Mouse (Mus musculus): ENCODE results near the gene Gucy2d. TPM values are rescaled to one million over a fixed set of nuclear protein-coding genes. Genes with fewer than 3 reads are reported as not detected.

The Gucy2d gene
- polyA plus RNA-seq, 1 experiment from 2014 or later = not detected

GRCm38 (mm10) chr7:98490328-98490727, 50.1 kb downstream of the Gucy2d start:
- WGBS = 45% methylated on average over 4 of the region's 4 CpGs
- peak; percentile 17; the same call in 1 of the 2 replicates for TF ChIP-seq CTCF (IDR thresholded peaks at IDR 0.05)
- TF ChIP-seq EP300 (IDR thresholded peaks at IDR 0.05) = no peak
- Histone ChIP-seq H3K36me3 (ENCODE audit: insufficient read depth, low read length) (no peaks in the 10 kb centered on the region), H3K27me3 (replicated peaks; ENCODE audit: insufficient read depth, low read length) (no peaks in the 10 kb centered on the region), H3K9me3 (ENCODE audit: low read length) (no peaks in the 10 kb centered on the region), H3K4me1 (ENCODE audit: insufficient read depth, low read depth, low read length) (peaks cover 5% of the 10 kb centered on the region; the same call in 1 of the 2 replicates), H3K27ac (ENCODE audit: low read length) (0 out of 2 replicates have a peak overlapping the region, but pooled peaks have one; percentile 5), H3K4me2 (replicated peaks; ENCODE audit: low read depth, low read length) (peak overlapping the region; percentile 67), H3K4me3 (ENCODE audit: low read depth, low read length) (peak overlapping the region; percentile 57), H3K9ac (replicated peaks; ENCODE audit: low read depth) (peak overlapping the region; percentile 46; the same call in 1 of the 2 replicates)
- DNase-seq (ENCODE audit: low spot score) (no peak), ATAC-seq (0 out of 2 replicates have a peak, but pooled peaks have one; percentile 23)

GRCm38 (mm10) chr7:98490911-98491310, 50.7 kb downstream of the Gucy2d start:
- peaks cover 5% of the 10 kb centered on the region; the same call in 1 of the 2 replicates for H3K4me1 ChIP-seq (ENCODE audit: insufficient read depth, low read depth, low read length)
- ATAC-seq (no peak), DNase-seq (ENCODE audit: low spot score) (no peak)
- H3K27me3 ChIP-seq (replicated peaks; ENCODE audit: insufficient read depth, low read length) = no peaks in the 10 kb centered on the region
- peak overlapping the region; percentile 57; the same call in 1 of the 2 replicates for H3K4me3 ChIP-seq (ENCODE audit: low read depth, low read length)
- no peak overlapping the region for H3K27ac ChIP-seq (ENCODE audit: low read length)
- H3K4me2 ChIP-seq (replicated peaks; ENCODE audit: low read depth, low read length) = peak overlapping the region; percentile 67
- H3K9me3 ChIP-seq (ENCODE audit: low read length) = no peaks in the 10 kb centered on the region
- H3K36me3 ChIP-seq (ENCODE audit: insufficient read depth, low read length) = no peaks in the 10 kb centered on the region
- H3K9ac ChIP-seq (replicated peaks; ENCODE audit: low read depth) = 0 out of 2 replicates have a peak overlapping the region, but pooled peaks have one; percentile 46
- WGBS = 87% methylated on average over 6 of the region's 6 CpGs
- TF ChIP-seq CTCF (IDR thresholded peaks at IDR 0.05) = no peak
- TF ChIP-seq EP300 (IDR thresholded peaks at IDR 0.05) = no peak

- no peaks in the 10 kb centered on the region for H3K36me3 ChIP-seq (ENCODE audit: insufficient read depth, low read length)
- peak overlapping the region; percentile 67 for H3K4me2 ChIP-seq (replicated peaks; ENCODE audit: low read depth, low read length)
- no peak overlapping the region for H3K27ac ChIP-seq (ENCODE audit: low read length)
- peaks cover 5% of the 10 kb centered on the region; the same call in 1 of the 2 replicates for H3K4me1 ChIP-seq (ENCODE audit: insufficient read depth, low read depth, low read length)
- H3K9me3 ChIP-seq (ENCODE audit: low read length) = no peaks in the 10 kb centered on the region
- DNase-seq (ENCODE audit: low spot score) (no peak), ATAC-seq (no peak)
- no peaks in the 10 kb centered on the region for H3K27me3 ChIP-seq (replicated peaks; ENCODE audit: insufficient read depth, low read length)
- no peak for TF ChIP-seq EP300 (IDR thresholded peaks at IDR 0.05)
- TF ChIP-seq CTCF (IDR thresholded peaks at IDR 0.05) = no peak
- H3K4me3 ChIP-seq (ENCODE audit: low read depth, low read length) = peak overlapping the region; percentile 57; the same call in 1 of the 2 replicates
- no peak overlapping the region for H3K9ac ChIP-seq (replicated peaks; ENCODE audit: low read depth)
- 62% methylated on average over 9 of the region's 9 CpGs for WGBS
Measured at GRCm38 (mm10) chr7:98491451-98492200, 51.4 kb downstream of the Gucy2d start.

DNA sequence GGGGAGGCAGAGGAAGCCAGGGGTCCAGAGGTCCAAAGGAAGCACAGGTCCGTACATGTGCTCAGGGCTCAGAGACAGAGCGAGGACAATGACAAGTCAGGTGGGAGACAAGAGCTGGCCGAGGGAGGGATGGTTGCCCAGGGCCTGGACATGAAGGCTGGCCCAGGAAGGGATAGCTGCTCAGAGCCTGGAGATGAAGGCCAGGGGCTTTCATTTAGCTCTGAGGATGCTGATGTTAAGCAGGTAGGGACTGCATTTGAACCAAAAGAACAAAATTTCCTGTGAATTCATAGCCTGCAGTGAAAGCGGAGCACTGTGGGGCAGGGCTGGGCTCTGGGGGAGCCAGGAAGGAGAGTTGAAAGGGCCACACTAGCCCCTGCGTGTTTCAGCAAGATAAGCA, 52.1 kb downstream of the Gucy2d start:
- Histone ChIP-seq H3K27ac (ENCODE audit: low read length) (no peak overlapping the region), H3K9ac (replicated peaks; ENCODE audit: low read depth) (no peak overlapping the region), H3K36me3 (ENCODE audit: insufficient read depth, low read length) (no peaks in the 10 kb centered on the region), H3K9me3 (ENCODE audit: low read length) (no peaks in the 10 kb centered on the region), H3K4me2 (replicated peaks; ENCODE audit: low read depth, low read length) (peak overlapping the region; percentile 67), H3K4me1 (ENCODE audit: insufficient read depth, low read depth, low read length) (peaks cover 5% of the 10 kb centered on the region; the same call in 1 of the 2 replicates), H3K27me3 (replicated peaks; ENCODE audit: insufficient read depth, low read length) (no peaks in the 10 kb centered on the region), H3K4me3 (ENCODE audit: low read depth, low read length) (peak overlapping the region; percentile 57; the same call in 1 of the 2 replicates)
- WGBS = 71% methylated on average over 5 of the region's 5 CpGs
- TF ChIP-seq CTCF (IDR thresholded peaks at IDR 0.05) (no peak), EP300 (IDR thresholded peaks at IDR 0.05) (no peak)
- ATAC-seq (no peak), DNase-seq (ENCODE audit: low spot score) (no peak)

GRCm38 (mm10) chr7:98493307-98493706, 53.1 kb downstream of the Gucy2d start:
- H3K27me3 ChIP-seq (replicated peaks; ENCODE audit: insufficient read depth, low read length) = no peaks in the 10 kb centered on the region
- ATAC-seq (no peak), DNase-seq (ENCODE audit: low spot score) (no peak)
- peaks cover 5% of the 10 kb centered on the region; the same call in 1 of the 2 replicates for H3K4me1 ChIP-seq (ENCODE audit: insufficient read depth, low read depth, low read length)
- TF ChIP-seq EP300 (IDR thresholded peaks at IDR 0.05) = no peak
- TF ChIP-seq CTCF (IDR thresholded peaks at IDR 0.05) = no peak
- H3K27ac ChIP-seq (ENCODE audit: low read length) = no peak overlapping the region
- H3K9ac ChIP-seq (replicated peaks; ENCODE audit: low read depth) = no peak overlapping the region
- H3K9me3 ChIP-seq (ENCODE audit: low read length) = no peaks in the 10 kb centered on the region
- H3K4me2 ChIP-seq (replicated peaks; ENCODE audit: low read depth, low read length) = no peak overlapping the region; the same call in 1 of the 2 replicates
- WGBS = 49% methylated on average over 2 of the region's 2 CpGs
- H3K4me3 ChIP-seq (ENCODE audit: low read depth, low read length) = no peak overlapping the region
- no peaks in the 10 kb centered on the region for H3K36me3 ChIP-seq (ENCODE audit: insufficient read depth, low read length)

DNA sequence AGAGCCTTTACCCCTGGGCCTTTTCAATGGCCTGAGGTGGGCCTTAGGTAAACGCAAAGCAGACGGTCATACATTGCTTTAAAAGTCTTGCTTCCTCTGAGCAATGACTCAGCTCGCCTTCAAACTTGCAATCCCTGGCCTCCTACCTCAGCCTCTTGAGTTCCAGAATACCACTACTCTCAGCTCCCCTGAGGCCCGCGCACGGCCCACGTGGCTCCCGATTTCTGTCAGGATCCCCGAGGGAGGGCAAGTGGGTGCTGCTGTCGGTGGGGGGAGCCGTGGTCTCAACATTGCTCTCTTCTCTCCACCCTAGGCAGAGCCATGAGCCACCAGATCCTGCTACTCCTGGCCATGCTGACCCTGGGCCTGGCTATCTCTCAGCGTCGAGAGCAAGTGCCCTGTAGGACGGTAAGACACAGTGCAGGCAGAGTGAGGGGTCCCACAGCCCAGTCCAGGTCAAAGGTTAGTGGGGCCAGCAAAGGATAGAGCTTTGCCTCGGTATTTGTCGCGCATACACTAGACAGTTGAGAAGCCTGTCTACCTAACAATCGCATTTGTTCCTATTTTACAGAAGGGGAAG, 53.8 kb downstream of the Gucy2d start:
- Histone ChIP-seq H3K4me1 (ENCODE audit: insufficient read depth, low read depth, low read length) (peaks cover 5% of the 10 kb centered on the region; the same call in 1 of the 2 replicates), H3K27ac (ENCODE audit: low read length) (no peak overlapping the region), H3K4me3 (ENCODE audit: low read depth, low read length) (no peak overlapping the region), H3K9me3 (ENCODE audit: low read length) (no peaks in the 10 kb centered on the region), H3K27me3 (replicated peaks; ENCODE audit: insufficient read depth, low read length) (no peaks in the 10 kb centered on the region), H3K4me2 (replicated peaks; ENCODE audit: low read depth, low read length) (no peak overlapping the region; the same call in 1 of the 2 replicates), H3K36me3 (ENCODE audit: insufficient read depth, low read length) (peaks cover 6% of the 10 kb centered on the region; the same call in 1 of the 2 replicates), H3K9ac (replicated peaks; ENCODE audit: low read depth) (no peak overlapping the region)
- ATAC-seq (no peak), DNase-seq (ENCODE audit: low spot score) (no peak)
- TF ChIP-seq CTCF (IDR thresholded peaks at IDR 0.05) = no peak
- TF ChIP-seq EP300 (IDR thresholded peaks at IDR 0.05) = no peak
- WGBS = 55% methylated on average over 18 of the region's 18 CpGs
